ENCODE assay signal across 24 mouse cellular contexts in genomic region chr11:108352842-108353388, GRCm38 (mm10). TPM values are rescaled to one million over a fixed set of nuclear protein-coding genes. Genes with fewer than 3 reads are reported as not detected.
A peak's percentile ranks its signal among the peaks of the same experiment; 100 is the strongest.
DNase-seq lines count a peak whose midpoint lies in the region; ATAC-seq and TF ChIP-seq lines count a peak whose summit lies in the region.
"Had no signal": no experiment of that assay in that cellular context is flagged by ENCODE, and none has a peak within 500 bp of the region (broad histone marks: within the 10 kb centered on the region; RNA-seq: fewer than 3 reads in every experiment).

No protein-coding gene starts in this region.

- no peak for ATAC-seq in liver, embryonic 11.5 days (replicated peaks; ENCODE audit: low FRiP score)
- ATAC-seq in intestine, postnatal 0 days: peak; percentile 85
- no peak for ATAC-seq in monocyte, adult 5-6 weeks (replicated peaks; ENCODE audit: insufficient number of reproducible peaks, low FRiP score, low TSS enrichment, poor library complexity, severe bottlenecking)
- ATAC-seq: activated CD4-positive, CD25-positive, alpha-beta regulatory T cell, adult 4 months; CD4-positive, CD25-positive, alpha-beta regulatory T cell, adult 4 months; forebrain, embryonic 13.5 days; forebrain, embryonic 15.5 days; Patski had no signal

- H3K9ac ChIP-seq in liver, adult 2 months (ENCODE audit: low read depth, low read length): no peak overlapping the region
- no peak overlapping the region for H3K9ac ChIP-seq in liver, embryonic 11.5 days (ENCODE audit: low read depth, low read length)
- H3K9ac ChIP-seq in intestine, postnatal 0 days (ENCODE audit: low read depth, low read length): no peak overlapping the region
- H3K9ac ChIP-seq: embryonic facial prominence, embryonic 12.5 days; forebrain, embryonic 13.5 days; forebrain, embryonic 15.5 days had no signal

- TF ChIP-seq CTCF in liver, adult 2 months (IDR thresholded peaks at IDR 0.05; ENCODE audit: low read depth, low read length): no peak
- 0 out of 2 replicates have a peak, but pooled peaks have one; percentile 26 for TF ChIP-seq CTCF in intestine, postnatal 0 days (IDR thresholded peaks at IDR 0.05; ENCODE audit: low read depth)

- 64% methylated on average over 10 of the region's 10 CpGs for WGBS in liver, adult 2 months
- WGBS in liver, embryonic 11.5 days: 83% methylated on average over 10 of the region's 10 CpGs
- WGBS in intestine, postnatal 0 days: 46% methylated on average over 10 of the region's 10 CpGs
- 89% methylated on average over 10 of the region's 10 CpGs for WGBS in midbrain, embryonic 10.5 days

- no peaks in the 10 kb centered on the region for H3K9me3 ChIP-seq in liver, embryonic 11.5 days (ENCODE audit: control insufficient read depth, low read length)
- H3K9me3 ChIP-seq in intestine, postnatal 0 days (ENCODE audit: control insufficient read depth): no peaks in the 10 kb centered on the region
- H3K9me3 ChIP-seq in midbrain, embryonic 10.5 days (replicated peaks): no peaks in the 10 kb centered on the region
- H3K9me3 ChIP-seq: embryonic facial prominence, embryonic 10.5 days; embryonic facial prominence, embryonic 12.5 days; forebrain, embryonic 13.5 days; forebrain, embryonic 15.5 days had no signal

- no peak overlapping the region for H3K4me3 ChIP-seq in liver, adult 2 months (ENCODE audit: insufficient read depth, low read depth, low read length)
- no peak overlapping the region for H3K4me3 ChIP-seq in liver, embryonic 11.5 days (ENCODE audit: low read depth, low read length)
- H3K4me3 ChIP-seq in intestine, postnatal 0 days (ENCODE audit: low read depth, low read length): no peak overlapping the region
- no peak overlapping the region for H3K4me3 ChIP-seq in midbrain, embryonic 10.5 days
- H3K4me3 ChIP-seq: embryonic facial prominence, embryonic 10.5 days; embryonic facial prominence, embryonic 12.5 days; forebrain, embryonic 13.5 days; forebrain, embryonic 15.5 days had no signal

- TF ChIP-seq POLR2A in liver, adult 2 months (IDR thresholded peaks at IDR 0.05; ENCODE audit: extremely low read depth, insufficient read depth, low read length): no peak

- H3K27ac ChIP-seq in liver, adult 2 months (replicated peaks; ENCODE audit: insufficient read depth, low read depth, low read length): no peak overlapping the region
- H3K27ac ChIP-seq in liver, embryonic 11.5 days (ENCODE audit: low read depth, low read length): no peak overlapping the region
- H3K27ac ChIP-seq in intestine, postnatal 0 days (ENCODE audit: low read depth, low read length): peak overlapping the region; percentile 28; the same call in 1 of the 2 replicates
- H3K27ac ChIP-seq in midbrain, embryonic 10.5 days (replicated peaks): no peak overlapping the region
- H3K27ac ChIP-seq: embryonic facial prominence, embryonic 10.5 days; embryonic facial prominence, embryonic 12.5 days; forebrain, embryonic 13.5 days; forebrain, embryonic 15.5 days had no signal

- H3K4me1 ChIP-seq in liver, adult 2 months (ENCODE audit: control insufficient read depth, insufficient read depth, low read length): peaks cover 2% of the 10 kb centered on the region; the same call in 1 of the 2 replicates
- no peaks in the 10 kb centered on the region for H3K4me1 ChIP-seq in liver, embryonic 11.5 days (replicated peaks; ENCODE audit: control insufficient read depth, insufficient read depth, low read length)
- H3K4me1 ChIP-seq in intestine, postnatal 0 days (replicated peaks; ENCODE audit: control insufficient read depth, insufficient read depth, low read length): 0 out of 2 replicates have a peak, but pooled peaks cover 4% of the 10 kb centered on the region
- peaks cover 9% of the 10 kb centered on the region for H3K4me1 ChIP-seq in midbrain, embryonic 10.5 days
- H3K4me1 ChIP-seq: embryonic facial prominence, embryonic 10.5 days; embryonic facial prominence, embryonic 12.5 days had no signal

- H3K27me3 ChIP-seq in liver, adult 2 months (ENCODE audit: control insufficient read depth, insufficient read depth, low read length): no peaks in the 10 kb centered on the region
- H3K27me3 ChIP-seq in liver, embryonic 11.5 days (replicated peaks; ENCODE audit: control insufficient read depth, insufficient read depth, low read length): no peaks in the 10 kb centered on the region; the same call in 1 of the 2 replicates
- H3K27me3 ChIP-seq in intestine, postnatal 0 days (replicated peaks; ENCODE audit: control insufficient read depth, insufficient read depth, low read length): no peaks in the 10 kb centered on the region
- no peaks in the 10 kb centered on the region; the same call in 1 of the 2 replicates for H3K27me3 ChIP-seq in midbrain, embryonic 10.5 days (ENCODE audit: low read depth, poor library complexity, severe bottlenecking)
- H3K27me3 ChIP-seq: CH12.LX; embryonic facial prominence, embryonic 12.5 days; forebrain, embryonic 13.5 days; forebrain, embryonic 15.5 days; Patski had no signal

- peak; percentile 30 for DNase-seq in liver, adult 2 months (ENCODE audit: extremely low read depth, low read depth, low spot score)
- DNase-seq in liver, embryonic 11.5 days (ENCODE audit: low spot score): no peak
- DNase-seq in midbrain, embryonic 10.5 days (ENCODE audit: low spot score): no peak
- DNase-seq: adrenal gland, adult 8-10 months; adrenal gland, postnatal 14 days; adrenal gland, postnatal 36 days; B cell, adult 2 months; cerebellum, adult 11-12 months; cerebellum, adult 2 months; cerebellum, adult 9-10 months; cerebellum, postnatal 10 days; cerebellum, postnatal 25 days had no signal

- no peaks in the 10 kb centered on the region for H3K79me2 ChIP-seq in liver, adult 2 months (ENCODE audit: control insufficient read depth, insufficient read depth, low read length)

- H3K36me3 ChIP-seq in liver, adult 2 months (ENCODE audit: control insufficient read depth, insufficient read depth, low read length): no peaks in the 10 kb centered on the region
- no peaks in the 10 kb centered on the region for H3K36me3 ChIP-seq in liver, embryonic 11.5 days (ENCODE audit: control insufficient read depth, insufficient read depth, low read length)
- no peaks in the 10 kb centered on the region for H3K36me3 ChIP-seq in intestine, postnatal 0 days (ENCODE audit: control insufficient read depth, insufficient read depth)
- H3K36me3 ChIP-seq in midbrain, embryonic 10.5 days: no peaks in the 10 kb centered on the region
- H3K36me3 ChIP-seq: embryonic facial prominence, embryonic 10.5 days; embryonic facial prominence, embryonic 12.5 days; forebrain, embryonic 15.5 days; G1E had no signal

- H3K4me2 ChIP-seq in liver, embryonic 11.5 days: no peak overlapping the region
- H3K4me2 ChIP-seq in intestine, postnatal 0 days (replicated peaks; ENCODE audit: low read depth): no peak overlapping the region
- H3K4me2 ChIP-seq: embryonic facial prominence, embryonic 12.5 days; forebrain, embryonic 13.5 days; forebrain, embryonic 15.5 days had no signal

RNA-seq across cellular contexts. Expression of gene Prkca, which starts 9.2 kb away (rescaled TPM):
- total RNA-seq in liver, adult 2 months (2014; rRNA removed): 4.3 and 4.8 TPM in 2 replicates
- polyA plus RNA-seq in liver, adult 2 months (2012; rRNA removed): 2.3 and 2.8 TPM in 2 replicates
- 10.1 and 12.4 TPM in 2 replicates for polyA plus RNA-seq in liver, embryonic 11.5 days (2014; fragmentation: Nextera tagmentation; extraction: Ambion mirVana)
- 14.5 and 15.0 TPM in 2 replicates for polyA plus RNA-seq in intestine, postnatal 0 days (2015; fragmentation: Nextera tagmentation; extraction: Ambion mirVana)
- 4.8 to 20.9 TPM (median 10.1 TPM) in 3 replicates for total RNA-seq in monocyte, adult 5-6 weeks (2017)
- 2.5 and 2.6 TPM in 2 replicates for polyA plus RNA-seq in midbrain, embryonic 10.5 days (2016; fragmentation: Nextera tagmentation; extraction: Ambion mirVana)
- polyA plus RNA-seq: G1E had no signal

RNA-seq across cellular contexts. Expression of gene Apoh, which starts 9.8 kb away (rescaled TPM):
- total RNA-seq in liver, adult 2 months (2014; rRNA removed): 3,004 and 3,021 TPM in 2 replicates
- polyA plus RNA-seq in liver, adult 2 months (2012; rRNA removed): 2,202 and 2,235 TPM in 2 replicates
- polyA plus RNA-seq in liver, embryonic 11.5 days (2014; fragmentation: Nextera tagmentation; extraction: Ambion mirVana): 8.7 and 10.6 TPM in 2 replicates
- polyA plus RNA-seq in intestine, postnatal 0 days (2015; fragmentation: Nextera tagmentation; extraction: Ambion mirVana): 0.77 and 0.94 TPM in 2 replicates
- not detected in 3 replicates for total RNA-seq in monocyte, adult 5-6 weeks (2017)
- polyA plus RNA-seq in midbrain, embryonic 10.5 days (2016; fragmentation: Nextera tagmentation; extraction: Ambion mirVana): not detected in 2 replicates
- total RNA-seq: G1E had no signal
- polyA plus RNA-seq: activated CD4-positive, CD25-positive, alpha-beta regulatory T cell, adult 4 months; CD4-positive, CD25-positive, alpha-beta regulatory T cell, adult 4 months; embryonic facial prominence, embryonic 10.5 days; forebrain, embryonic 11.5 days; forebrain, embryonic 15.5 days; G1E had no signal

Comparison
In these comparisons a context has a peak if more than half of its experiments do, and no peak if none do; other contexts are left out.
1. RNA of gene Apoh, which starts 9.8 kb away (polyA plus RNA-seq): 2,202 to 2,235 TPM in liver, adult 2 months; 8.7 to 10.6 TPM in liver, embryonic 11.5 days, 0.77 to 0.94 TPM in intestine, postnatal 0 days and not detected in midbrain, embryonic 10.5 days; every median in the first group is over 100 times any median in the second.